ENCODE assay signal across 7 mouse cellular contexts in genomic region chr2:119757601-119758100, GRCm38 (mm10). TPM values are rescaled to one million over a fixed set of nuclear protein-coding genes. Genes with fewer than 3 reads are reported as not detected.
DNase-seq lines count a peak whose midpoint lies in the region; ATAC-seq lines count a peak whose summit lies in the region.

No protein-coding gene starts in this region.

- 4% methylated on average over 24 of the region's 31 CpGs for WGBS in neural tube, embryonic 11.5 days
- 3% methylated on average over 31 of the region's 31 CpGs for WGBS in hindbrain, embryonic 10.5 days

- peak overlapping the region; percentile 100 for H3K4me2 ChIP-seq in neural tube, embryonic 11.5 days (ENCODE audit: low read depth)

- DNase-seq in neural tube, embryonic 11.5 days (ENCODE audit: low spot score) = peak; percentile 20
- DNase-seq in neural tube, embryonic 10.5 days (ENCODE audit: extremely low spot score, low spot score) = no peak
- DNase-seq in cerebellum, postnatal 10 days = peak; percentile 14 to 34
- peak; percentile 53 for DNase-seq in hindbrain, embryonic 10.5 days (ENCODE audit: low spot score)
- DNase-seq in lung, postnatal 36 days = peak; percentile 24
- DNase-seq in gastrocnemius, postnatal 36 days = no peak
- no peak for DNase-seq in layer of hippocampus, adult 18-20 months (ENCODE audit: low spot score in 2 of 2)

- no peak overlapping the region for H3K27ac ChIP-seq in neural tube, embryonic 11.5 days (ENCODE audit: low read depth, low read length)
- peak overlapping the region; percentile 69 for H3K27ac ChIP-seq in hindbrain, embryonic 10.5 days

- H3K4me3 ChIP-seq in neural tube, embryonic 11.5 days (ENCODE audit: low read depth, low read length) = peak overlapping the region; percentile 60
- H3K4me3 ChIP-seq in hindbrain, embryonic 10.5 days = peak overlapping the region; percentile 65

- no peaks in the 10 kb centered on the region for H3K9me3 ChIP-seq in neural tube, embryonic 11.5 days (ENCODE audit: control insufficient read depth, low read length)
- H3K9me3 ChIP-seq in hindbrain, embryonic 10.5 days = no peaks in the 10 kb centered on the region

- ATAC-seq in neural tube, embryonic 11.5 days (ENCODE audit: insufficient read depth, low FRiP score, low TSS enrichment) = 0 out of 2 replicates have a peak, but pooled peaks have one; percentile 20

- peaks cover 49% of the 10 kb centered on the region for H3K27me3 ChIP-seq in neural tube, embryonic 11.5 days (ENCODE audit: control insufficient read depth, insufficient read depth, low read length)
- peaks cover 98% of the 10 kb centered on the region for H3K27me3 ChIP-seq in hindbrain, embryonic 10.5 days (ENCODE audit: insufficient read depth, poor library complexity, severe bottlenecking)

- H3K9ac ChIP-seq in neural tube, embryonic 11.5 days (ENCODE audit: low read length) = peak overlapping the region; percentile 45

- peaks cover 10% of the 10 kb centered on the region for H3K4me1 ChIP-seq in neural tube, embryonic 11.5 days (ENCODE audit: control insufficient read depth, insufficient read depth, low read length)
- H3K4me1 ChIP-seq in hindbrain, embryonic 10.5 days (replicated peaks) = peaks cover 18% of the 10 kb centered on the region

- no peaks in the 10 kb centered on the region for H3K36me3 ChIP-seq in neural tube, embryonic 11.5 days (ENCODE audit: control insufficient read depth, insufficient read depth, low read length)
- no peaks in the 10 kb centered on the region for H3K36me3 ChIP-seq in hindbrain, embryonic 10.5 days

- intact Hi-C loops in gastrocnemius, postnatal 36 days (cut with DNase I) = no loop called here

RNA-seq across cellular contexts. Expression of gene Ltk, which starts 2.6 kb away (rescaled TPM):
- polyA plus RNA-seq in neural tube, embryonic 11.5 days (2014; fragmentation: Nextera tagmentation; extraction: Ambion mirVana) = 0.13 TPM in 1 of 2 replicates, not detected in the other
- polyA plus RNA-seq in hindbrain, embryonic 10.5 days (2016; fragmentation: Nextera tagmentation; extraction: Ambion mirVana) = not detected in 2 replicates
- not detected for total RNA-seq in gastrocnemius, postnatal 36 days (2021)
- total RNA-seq in layer of hippocampus, adult 18-20 months (2021) = 10 to 100 TPM; 12.5 to 15.8 TPM

RNA-seq across cellular contexts. Expression of gene Itpka, which starts 15.5 kb away (rescaled TPM):
- polyA plus RNA-seq in neural tube, embryonic 11.5 days (2014; fragmentation: Nextera tagmentation; extraction: Ambion mirVana) = 0.78 and 1.1 TPM in 2 replicates
- 1.0 and 1.2 TPM in 2 replicates for polyA plus RNA-seq in hindbrain, embryonic 10.5 days (2016; fragmentation: Nextera tagmentation; extraction: Ambion mirVana)
- total RNA-seq in gastrocnemius, postnatal 36 days (2021) = not detected
- total RNA-seq in layer of hippocampus, adult 18-20 months (2021) = 100 to 1,000 TPM; 284 to 311 TPM

RNA-seq across cellular contexts. Expression of gene Rpap1, which starts 29.7 kb away (rescaled TPM):
- polyA plus RNA-seq in neural tube, embryonic 11.5 days (2014; fragmentation: Nextera tagmentation; extraction: Ambion mirVana) = 23.5 and 26.6 TPM in 2 replicates
- polyA plus RNA-seq in hindbrain, embryonic 10.5 days (2016; fragmentation: Nextera tagmentation; extraction: Ambion mirVana) = 40.2 and 41.6 TPM in 2 replicates
- 10 to 100 TPM; 14.3 to 14.7 TPM for total RNA-seq in gastrocnemius, postnatal 36 days (2021)
- 10 to 100 TPM; 17.7 to 19.2 TPM for total RNA-seq in layer of hippocampus, adult 18-20 months (2021)

RNA-seq across cellular contexts. Expression of gene Tyro3, which starts 39.9 kb away (rescaled TPM):
- polyA plus RNA-seq in neural tube, embryonic 11.5 days (2014; fragmentation: Nextera tagmentation; extraction: Ambion mirVana) = 19.0 and 20.0 TPM in 2 replicates
- polyA plus RNA-seq in hindbrain, embryonic 10.5 days (2016; fragmentation: Nextera tagmentation; extraction: Ambion mirVana) = 21.5 and 23.5 TPM in 2 replicates
- under 1 TPM; 0.57 to 0.74 TPM for total RNA-seq in gastrocnemius, postnatal 36 days (2021)
- total RNA-seq in layer of hippocampus, adult 18-20 months (2021) = 10 to 100 TPM; 87.5 to 93.6 TPM

Comparison
In these comparisons a context has a peak if more than half of its experiments do, and no peak if none do; other contexts are left out.
1. DNase-seq: peak in neural tube, embryonic 11.5 days (single experiment), cerebellum, postnatal 10 days (2 of 2), hindbrain, embryonic 10.5 days (single experiment) and lung, postnatal 36 days (single experiment); none in neural tube, embryonic 10.5 days (single experiment), gastrocnemius, postnatal 36 days (0 of 2) and layer of hippocampus, adult 18-20 months (0 of 2).
2. RNA of gene Ltk, which starts 2.6 kb away (total RNA-seq): 12.5 to 15.8 TPM in layer of hippocampus, adult 18-20 months; not detected in gastrocnemius, postnatal 36 days; every median in the first group is over 10 times any median in the second.
3. RNA of gene Itpka, which starts 15.5 kb away (total RNA-seq): 284 to 311 TPM in layer of hippocampus, adult 18-20 months; not detected in gastrocnemius, postnatal 36 days; every median in the first group is over 100 times any median in the second.